Mouse (Mus musculus): Measurements from ENCODE around the gene Stpg4.

The Stpg4 gene

GRCm38 (mm10) chr17:87378354-87379159, 49.0 kb downstream of the Stpg4 start:
- DNase-seq (ENCODE audit: low read depth, low spot score): peak; percentile 51

GRCm38 (mm10) chr17:87377536-87377935, 50.0 kb downstream of the Stpg4 start:
- DNase-seq (ENCODE audit: low read depth, low spot score): no peak

- no peak for DNase-seq (ENCODE audit: low read depth, low spot score)
Observed at GRCm38 (mm10) chr17:87376831-87377471, 50.6 kb downstream of the Stpg4 start.

- DNase-seq (ENCODE audit: low read depth, low spot score): peak; percentile 39
Observed at GRCm38 (mm10) chr17:87375941-87376511, 51.5 kb downstream of the Stpg4 start.

GRCm38 (mm10) chr17:87373327-87373726, 54.2 kb downstream of the Stpg4 start:
- DNase-seq (ENCODE audit: low read depth, low spot score): no peak

GRCm38 (mm10) chr17:87372189-87372588, 55.4 kb downstream of the Stpg4 start:
- DNase-seq (ENCODE audit: low read depth, low spot score): no peak

- no peak for DNase-seq (ENCODE audit: low read depth, low spot score)
Observed at GRCm38 (mm10) chr17:87369270-87369759, 58.2 kb downstream of the Stpg4 start.

- DNase-seq (ENCODE audit: low read depth, low spot score): no peak
Observed at GRCm38 (mm10) chr17:87368481-87368880, 59.1 kb downstream of the Stpg4 start.

- DNase-seq (ENCODE audit: low read depth, low spot score): peak; percentile 59
Observed at GRCm38 (mm10) chr17:87367640-87368039, 59.9 kb downstream of the Stpg4 start.

- DNase-seq (ENCODE audit: low read depth, low spot score): no peak
Observed at GRCm38 (mm10) chr17:87367228-87367627, 60.3 kb downstream of the Stpg4 start.

GRCm38 (mm10) chr17:87366520-87366919, 61.0 kb downstream of the Stpg4 start:
- DNase-seq (ENCODE audit: low read depth, low spot score): no peak

GRCm38 (mm10) chr17:87365268-87365667, 62.3 kb downstream of the Stpg4 start:
- no peak for DNase-seq (ENCODE audit: low read depth, low spot score)

- no peak for DNase-seq (ENCODE audit: low read depth, low spot score)
Observed at GRCm38 (mm10) chr17:87364108-87364507, 63.4 kb downstream of the Stpg4 start.

- no peak for DNase-seq (ENCODE audit: low read depth, low spot score)
Observed at GRCm38 (mm10) chr17:87361132-87361531, 66.4 kb downstream of the Stpg4 start.

- DNase-seq (ENCODE audit: low read depth, low spot score): no peak
Observed at GRCm38 (mm10) chr17:87357506-87357905, 70.0 kb downstream of the Stpg4 start.

- DNase-seq (ENCODE audit: low read depth, low spot score): no peak
Observed at GRCm38 (mm10) chr17:87356261-87356660, 71.3 kb downstream of the Stpg4 start.

- DNase-seq (ENCODE audit: low read depth, low spot score): no peak
Observed at GRCm38 (mm10) chr17:87355456-87355855, 72.1 kb downstream of the Stpg4 start.

- peak; percentile 69 for DNase-seq (ENCODE audit: low read depth, low spot score)
Observed at GRCm38 (mm10) chr17:87353745-87354320, 73.7 kb downstream of the Stpg4 start.

GRCm38 (mm10) chr17:87352898-87353225, 74.7 kb downstream of the Stpg4 start:
- DNase-seq (ENCODE audit: low read depth, low spot score): peak; percentile 22

- DNase-seq (ENCODE audit: low read depth, low spot score): no peak
Observed at GRCm38 (mm10) chr17:87352106-87352897, 75.2 kb downstream of the Stpg4 start.
